Mouse (Mus musculus) cortical plate, adult 2 months (tissue): ENCODE measurements around the gene Fxn. TPM values are rescaled to one million over a fixed set of nuclear protein-coding genes. Genes with fewer than 3 reads are reported as not detected.

Experiments
- H3K27ac ChIP-seq: fragments of 200-500 bp; 2 replicates; pipeline ENCODE4 v1.5.1; 2012; ENCODE audit warnings: low read length, control low read depth, inconsistent platforms; ENCODE audit not compliant: insufficient read depth
- H3K4me1 ChIP-seq: fragments of 200-500 bp; 2 replicates; pipeline ENCODE4 v1.6.1; 2011; ENCODE audit warnings: low read length; ENCODE audit not compliant: control insufficient read depth, insufficient read depth
- H3K4me3 ChIP-seq: fragments of 200-500 bp; 2 replicates; pipeline ENCODE4 v1.5.1; 2011; ENCODE audit warnings: mild to moderate bottlenecking, low read length, control low read depth; ENCODE audit not compliant: insufficient read depth
- CTCF ChIP-seq: fragments of 200-500 bp; IDR thresholded peaks from 2 replicates; pipeline ENCODE4 v1.5.1; 2011; ENCODE audit warnings: mild to moderate bottlenecking, control low read depth, low read length; ENCODE audit not compliant: insufficient read depth; ENCODE audit errors: extremely low read depth
- POLR2A ChIP-seq: fragments of 200-500 bp; IDR thresholded peaks from 2 replicates; pipeline ENCODE4 v1.6.1; 2011; ENCODE audit warnings: mild to moderate bottlenecking, low read length, control low read depth; ENCODE audit not compliant: insufficient read depth; ENCODE audit errors: extremely low read depth
- polyA plus RNA-seq: library from polyadenylated mRNA; depleted of rRNA; stranded (reverse); fragments of >200 nt; gene quantifications from 2 replicates; pipeline ENCODE4 v1.2.3, GENCODE M21; 2012

Fxn gene
- polyA plus RNA-seq, 1 experiment: 9.4 TPM

DNA sequence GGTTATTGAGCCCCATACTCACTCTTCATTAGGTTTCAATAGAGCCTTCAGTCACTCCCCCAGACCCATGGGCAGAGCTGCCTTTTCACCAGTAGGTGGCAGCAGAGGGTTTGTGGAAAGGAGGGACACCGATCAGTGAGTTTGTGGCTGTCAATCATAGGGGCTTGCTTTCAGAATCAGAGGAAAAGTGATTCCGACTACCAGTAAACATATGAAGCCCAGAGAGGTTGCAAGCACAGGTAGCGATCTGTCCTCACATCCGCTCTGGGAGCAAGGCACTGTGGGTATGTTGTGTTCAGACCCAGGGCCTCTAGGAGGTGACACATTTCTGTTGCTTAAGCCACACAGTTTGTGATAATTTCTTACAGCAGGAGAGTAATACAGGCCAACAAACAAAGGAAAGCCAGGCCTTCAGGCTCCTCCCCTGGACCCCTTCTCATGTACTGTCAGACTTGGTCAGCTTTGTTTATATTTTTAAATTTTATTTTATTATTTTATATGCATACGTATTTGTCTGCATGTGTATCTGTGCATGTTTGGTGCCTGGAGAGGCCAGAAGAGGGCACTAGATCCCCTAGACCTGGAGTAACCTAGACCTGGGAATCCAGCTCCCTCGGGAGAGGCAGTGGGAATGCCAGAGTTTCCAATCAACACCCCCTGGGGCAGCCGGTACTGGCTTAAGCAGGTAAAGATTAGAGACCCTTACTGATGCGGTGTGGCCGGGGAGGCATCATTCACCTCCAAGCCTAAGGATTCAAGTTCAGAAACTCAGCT is 20.8 kb upstream of the Fxn start:
- TF ChIP-seq POLR2A: no peak
- peak; percentile 95 for TF ChIP-seq CTCF
- Histone ChIP-seq H3K4me1 (no peaks in the 10 kb centered on the region), H3K4me3 (peak overlapping the region; percentile 17), H3K27ac (no peak overlapping the region)

DNA sequence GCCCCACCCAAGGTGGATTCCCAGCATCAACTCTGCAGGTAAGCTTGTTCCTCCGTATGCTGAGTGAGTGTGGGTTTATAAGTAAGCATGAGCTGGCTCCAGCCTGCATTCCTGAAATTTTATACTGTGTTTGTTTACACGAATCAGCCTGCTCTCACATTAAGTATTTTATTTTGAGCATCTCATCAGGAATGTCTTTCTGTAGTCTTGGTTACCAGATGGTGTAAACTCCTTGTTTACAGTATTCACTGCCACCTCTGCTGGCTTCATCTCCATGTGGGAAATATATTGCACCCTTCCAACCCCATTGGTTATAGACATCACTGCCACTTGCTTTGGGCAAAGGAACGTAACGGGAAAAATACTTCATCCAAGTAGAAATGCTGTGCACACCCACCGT is 13.1 kb upstream of the Fxn start:
- TF ChIP-seq POLR2A (no peak), CTCF (no peak)
- no peak overlapping the region for H3K4me3 ChIP-seq
- H3K4me1 ChIP-seq: no peaks in the 10 kb centered on the region
- H3K27ac ChIP-seq: no peak overlapping the region

DNA sequence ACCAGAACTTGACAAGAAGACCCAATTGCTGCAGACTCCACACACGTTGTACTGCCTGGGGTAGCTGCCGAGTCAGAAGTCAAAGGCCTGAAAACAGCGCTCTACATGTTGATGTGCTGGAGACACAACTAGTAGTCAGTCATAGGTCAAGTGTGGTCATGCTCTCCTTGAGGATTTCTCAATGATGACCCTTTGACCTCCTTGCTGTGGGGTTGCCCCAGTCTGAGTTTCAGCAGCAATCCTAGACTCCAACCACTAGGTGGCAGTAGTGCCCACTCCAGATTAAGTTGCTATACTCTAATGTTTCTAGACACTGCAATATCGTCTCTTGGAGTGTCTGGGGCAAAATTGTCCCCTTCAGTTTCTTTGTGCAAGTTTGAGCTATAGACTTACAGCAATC is 3.8 kb upstream of the Fxn start:
- TF ChIP-seq POLR2A: no peak
- peak; percentile 79 for TF ChIP-seq CTCF
- Histone ChIP-seq H3K4me3 (no peak overlapping the region), H3K27ac (no peak overlapping the region)

DNA sequence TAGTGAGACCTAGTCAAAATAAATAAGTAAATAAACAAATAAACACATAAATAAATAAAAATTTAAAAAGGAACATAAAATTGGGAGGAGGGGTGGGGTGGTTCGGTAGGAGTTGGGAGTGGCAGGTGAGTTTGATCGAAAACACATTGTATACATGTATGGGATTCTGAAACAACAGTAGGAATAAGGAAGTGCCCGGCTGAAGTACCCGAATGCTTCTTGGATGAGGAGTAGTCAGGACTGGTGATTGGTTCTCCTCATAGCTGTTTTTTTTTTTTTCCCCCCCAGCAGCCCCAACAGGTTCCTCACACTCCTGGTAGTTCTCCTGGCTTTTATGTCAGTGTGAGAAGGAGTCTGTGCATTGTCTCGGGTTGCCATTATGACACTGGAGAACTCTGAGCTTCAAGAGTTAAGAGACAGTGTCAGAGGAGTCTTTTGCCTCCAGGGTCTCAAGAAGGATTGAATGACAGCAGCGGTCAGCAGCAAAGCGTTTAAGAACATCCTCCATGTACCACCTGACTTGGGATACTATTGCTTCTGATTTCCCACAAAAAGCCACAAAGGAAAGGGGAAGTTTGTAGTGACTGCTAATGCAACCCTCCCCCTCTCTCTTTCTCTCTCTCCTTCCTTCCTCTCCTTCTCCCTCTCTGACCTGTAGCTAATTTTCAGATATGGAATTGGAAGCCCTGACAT is 1.0 kb upstream of the Fxn start:
- H3K4me1 ChIP-seq: no peaks in the 10 kb centered on the region
- TF ChIP-seq POLR2A (no peak), CTCF (no peak)
- H3K4me3 ChIP-seq: no peak overlapping the region; the same call in 1 of the 2 replicates
- no peak overlapping the region for H3K27ac ChIP-seq

More for the DNA sequence above, 3.8 kb upstream of the Fxn start:
- H3K4me1 ChIP-seq: no peaks in the 10 kb centered on the region

DNA sequence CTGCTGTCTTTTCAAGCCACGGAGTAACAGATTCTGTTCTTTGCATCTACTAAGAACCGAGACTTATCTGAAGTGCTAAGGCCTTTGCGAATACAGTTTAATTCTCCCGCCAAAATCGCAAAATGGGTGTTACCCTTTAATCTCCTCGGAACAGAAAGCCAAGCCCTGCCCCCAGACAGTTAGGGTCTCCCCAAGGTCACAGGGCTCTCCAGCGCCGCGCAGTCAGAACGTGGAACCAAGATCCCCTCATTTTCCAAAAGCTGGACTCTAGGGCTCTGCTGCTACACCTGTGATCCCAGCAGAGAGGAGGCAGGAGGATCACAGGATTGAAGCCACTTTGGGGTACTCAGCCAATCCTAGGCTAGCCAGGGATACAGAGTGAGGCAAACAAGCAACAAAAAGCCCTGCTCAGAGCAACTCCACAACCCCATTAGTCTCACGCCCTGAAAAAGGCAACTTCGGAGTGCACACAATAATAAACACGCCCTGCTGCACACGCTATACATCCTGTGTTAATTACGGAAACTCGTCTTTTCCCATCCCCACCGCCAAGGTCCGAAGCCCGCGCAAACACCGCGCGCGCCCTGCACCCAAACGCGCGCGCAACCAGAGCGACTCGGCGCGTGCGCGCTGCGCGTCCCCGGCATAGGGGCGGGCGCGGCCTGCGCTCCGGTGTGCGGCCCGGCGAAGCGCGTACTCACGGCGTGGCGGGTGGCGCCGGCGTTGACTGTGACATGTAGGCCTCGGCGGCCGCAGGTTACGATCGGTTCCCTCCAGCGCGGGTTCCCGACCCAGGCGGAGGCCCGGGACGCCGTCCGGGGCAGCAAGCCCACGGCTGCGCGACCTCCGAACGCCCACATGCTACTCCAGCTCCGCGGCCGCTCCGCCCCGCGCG is 452 bp downstream of the Fxn start:
- Histone ChIP-seq H3K4me3 (peak overlapping the region; percentile 56), H3K27ac (no peak overlapping the region), H3K4me1 (no peaks in the 10 kb centered on the region)
- peak; percentile 65; the same call in 1 of the 2 replicates for TF ChIP-seq POLR2A
- TF ChIP-seq CTCF: no peak

DNA sequence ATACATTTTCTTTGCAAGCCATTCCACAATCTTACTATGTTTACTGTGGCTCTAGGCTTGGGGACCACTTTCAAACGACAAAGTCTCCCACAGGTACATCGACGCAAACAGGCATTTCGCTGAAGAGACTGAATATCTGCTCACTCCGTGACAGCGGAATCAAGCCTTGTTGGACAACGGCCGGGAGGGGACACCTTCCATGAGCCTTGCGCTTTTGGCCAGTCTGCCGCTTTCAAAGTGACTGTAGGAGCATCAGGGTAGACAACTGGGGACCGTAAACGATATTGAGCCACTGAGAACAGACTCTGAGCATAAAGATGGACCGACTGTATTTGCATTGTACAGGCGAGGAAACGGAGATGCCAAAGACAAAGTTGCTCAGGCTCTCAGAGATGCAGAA is 1.5 kb downstream of the Fxn start:
- H3K4me1 ChIP-seq: no peaks in the 10 kb centered on the region
- H3K27ac ChIP-seq: no peak overlapping the region
- no peak for TF ChIP-seq POLR2A
- TF ChIP-seq CTCF: no peak
- no peak overlapping the region for H3K4me3 ChIP-seq

DNA sequence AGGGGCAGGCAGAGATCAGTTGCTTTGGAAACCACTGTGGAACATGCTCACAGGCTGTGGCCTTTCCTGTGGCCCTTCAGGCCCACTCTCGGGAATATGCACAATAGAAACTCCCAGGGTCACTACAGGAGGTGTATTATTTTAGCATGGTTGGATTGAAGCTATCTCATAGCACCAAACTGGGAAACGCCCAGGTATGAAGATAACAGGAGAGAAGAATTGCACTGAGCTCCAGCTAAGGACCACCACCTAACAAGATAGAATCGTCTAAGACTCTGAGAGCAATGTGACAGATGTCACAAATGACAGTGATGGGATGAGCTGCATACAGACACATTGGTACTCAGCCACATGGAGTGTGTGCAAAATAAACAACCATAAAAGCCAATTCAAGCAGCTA is 6.1 kb downstream of the Fxn start:
- no peaks in the 10 kb centered on the region for H3K4me1 ChIP-seq
- no peak overlapping the region for H3K4me3 ChIP-seq
- TF ChIP-seq POLR2A (no peak), CTCF (no peak)
- no peak overlapping the region for H3K27ac ChIP-seq

DNA sequence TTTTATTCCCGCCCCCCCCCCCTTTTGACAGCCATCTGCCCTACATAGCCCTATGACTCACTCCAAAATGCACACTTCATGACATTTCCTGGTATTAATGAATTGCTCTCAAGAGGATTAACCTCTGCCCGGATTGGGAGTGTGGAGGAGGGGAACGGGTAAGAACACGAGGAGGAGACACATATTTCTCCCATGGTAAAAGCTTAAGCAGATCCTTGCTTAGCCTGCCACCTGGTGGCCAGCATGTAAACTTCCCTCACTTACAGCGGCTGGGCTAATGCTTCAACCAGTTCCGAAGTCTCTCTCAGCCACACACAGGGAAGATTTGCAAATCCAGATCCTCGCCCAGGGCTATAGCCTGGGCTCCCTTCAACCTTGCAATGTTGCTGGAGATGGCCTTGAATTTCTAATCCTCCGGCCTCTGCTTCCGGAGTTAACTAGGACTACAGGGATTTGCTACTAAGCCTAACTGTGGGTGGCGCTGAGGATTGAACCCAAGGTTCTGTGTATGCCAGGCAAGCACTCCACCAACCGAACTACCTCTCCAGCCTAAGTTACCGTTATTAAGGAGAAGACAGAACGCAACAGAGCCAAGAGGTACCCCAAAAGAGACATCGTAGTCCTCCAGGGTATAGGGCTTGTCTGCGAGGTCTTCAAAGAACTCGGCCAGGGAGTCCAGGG is 8.5 kb downstream of the Fxn start:
- H3K4me3 ChIP-seq: no peak overlapping the region
- H3K4me1 ChIP-seq: no peaks in the 10 kb centered on the region
- TF ChIP-seq CTCF: peak; percentile 96
- TF ChIP-seq POLR2A: no peak
- no peak overlapping the region for H3K27ac ChIP-seq

DNA sequence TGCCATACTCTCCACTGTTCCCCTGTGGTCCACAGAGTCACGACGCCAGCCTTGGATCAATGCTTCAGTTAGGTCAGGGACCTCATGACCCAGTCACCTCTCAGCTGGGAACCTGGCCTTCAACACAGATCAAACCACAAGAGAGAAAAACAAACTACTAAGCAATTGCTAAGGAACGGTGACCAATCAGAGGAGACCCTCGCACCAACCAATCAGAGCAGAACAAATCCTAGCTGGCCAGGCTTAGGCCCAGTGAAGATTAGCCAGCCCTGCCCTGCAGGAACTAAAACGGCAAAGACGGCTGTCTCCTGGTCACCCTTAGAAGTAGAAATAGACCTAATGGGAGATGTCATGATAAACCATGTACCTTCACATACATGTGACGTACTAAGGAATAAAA is 9.1 kb downstream of the Fxn start:
- TF ChIP-seq CTCF (no peak), POLR2A (no peak)
- Histone ChIP-seq H3K4me3 (no peak overlapping the region), H3K27ac (no peak overlapping the region), H3K4me1 (no peaks in the 10 kb centered on the region)
